ENCODE assay signal across 9 mouse cellular contexts in genomic region chr9:56686339-56687144, GRCm38 (mm10).
DNase-seq lines count a peak whose midpoint lies in the region; ATAC-seq and TF ChIP-seq lines count a peak whose summit lies in the region.
"Had no signal": no experiment of that assay in that cellular context is flagged by ENCODE, and none has a peak within 500 bp of the region (broad histone marks: within the 10 kb centered on the region; RNA-seq: fewer than 3 reads in every experiment).

No protein-coding gene starts in this region.

- peak; percentile 47 for DNase-seq in lung, postnatal 0 days (ENCODE audit: low spot score)
- no peak for DNase-seq in lung, postnatal 25 days (ENCODE audit: low spot score)
- peak; percentile 39 to 48 for DNase-seq in frontal cortex, postnatal 25 days (ENCODE audit: low spot score in 2 of 2)
- DNase-seq in kidney, postnatal 4 days = peak; percentile 26 to 54
- DNase-seq in liver, postnatal 0 days = peak; percentile 22
- peak; percentile 24 for DNase-seq in stomach, postnatal 0 days (ENCODE audit: low spot score)
- no peak for DNase-seq in cerebellum, postnatal 14 days

- peak; percentile 78 for ATAC-seq in lung, postnatal 0 days
- no peak for ATAC-seq in liver, postnatal 0 days
- ATAC-seq in stomach, postnatal 0 days (ENCODE audit: low FRiP score, low TSS enrichment) = peak; percentile 43
- no peak for ATAC-seq in megakaryocyte progenitor cell, adult 5-6 weeks (replicated peaks; ENCODE audit: poor library complexity)

- H3K4me3 ChIP-seq in lung, postnatal 0 days (ENCODE audit: low read depth, low read length) = no peak overlapping the region
- H3K4me3 ChIP-seq in liver, postnatal 0 days (ENCODE audit: low read depth, low read length) = no peak overlapping the region
- H3K4me3 ChIP-seq in stomach, postnatal 0 days (ENCODE audit: low read depth, low read length) = no peak overlapping the region
- H3K4me3 ChIP-seq: heart, adult 2 months had no signal

- H3K4me1 ChIP-seq in lung, postnatal 0 days (ENCODE audit: insufficient read depth, low read depth, low read length) = peaks cover 14% of the 10 kb centered on the region; the same call in 1 of the 2 replicates
- peaks cover 2% of the 10 kb centered on the region; the same call in 1 of the 2 replicates for H3K4me1 ChIP-seq in liver, postnatal 0 days (ENCODE audit: insufficient read depth)
- H3K4me1 ChIP-seq in stomach, postnatal 0 days (replicated peaks; ENCODE audit: control insufficient read depth, insufficient read depth) = no peaks in the 10 kb centered on the region; the same call in 1 of the 2 replicates

- no peaks in the 10 kb centered on the region for H3K9me3 ChIP-seq in lung, postnatal 0 days (ENCODE audit: low read length)
- H3K9me3 ChIP-seq in liver, postnatal 0 days (ENCODE audit: low read length) = no peaks in the 10 kb centered on the region
- no peaks in the 10 kb centered on the region for H3K9me3 ChIP-seq in stomach, postnatal 0 days (ENCODE audit: control insufficient read depth, low read length)

- H3K4me2 ChIP-seq in lung, postnatal 0 days (replicated peaks; ENCODE audit: low read depth, low read length) = no peak overlapping the region
- H3K4me2 ChIP-seq in liver, postnatal 0 days (ENCODE audit: low read depth, low read length) = no peak overlapping the region
- no peak overlapping the region; the same call in 1 of the 2 replicates for H3K4me2 ChIP-seq in stomach, postnatal 0 days (replicated peaks; ENCODE audit: low read depth)

- no peak for TF ChIP-seq EP300 in lung, postnatal 0 days (IDR thresholded peaks at IDR 0.05)
- TF ChIP-seq EP300 in liver, postnatal 0 days (IDR thresholded peaks at IDR 0.05; ENCODE audit: low read depth) = no peak
- no peak for TF ChIP-seq EP300 in stomach, postnatal 0 days (optimal IDR thresholded peaks at IDR 0.05)

- no peaks in the 10 kb centered on the region for H3K27me3 ChIP-seq in lung, postnatal 0 days (replicated peaks; ENCODE audit: insufficient read depth, low read length)
- no peaks in the 10 kb centered on the region for H3K27me3 ChIP-seq in liver, postnatal 0 days (ENCODE audit: insufficient read depth, low read length)
- no peaks in the 10 kb centered on the region for H3K27me3 ChIP-seq in stomach, postnatal 0 days (ENCODE audit: control insufficient read depth, insufficient read depth, low read length)

- H3K27ac ChIP-seq in lung, postnatal 0 days (ENCODE audit: low read length) = no peak overlapping the region
- no peak overlapping the region; the same call in 1 of the 2 replicates for H3K27ac ChIP-seq in liver, postnatal 0 days (ENCODE audit: low read depth)
- H3K27ac ChIP-seq in stomach, postnatal 0 days (replicated peaks) = no peak overlapping the region
- H3K27ac ChIP-seq: heart, adult 2 months had no signal

- no peaks in the 10 kb centered on the region for H3K36me3 ChIP-seq in lung, postnatal 0 days (ENCODE audit: insufficient read depth, low read length)
- H3K36me3 ChIP-seq in liver, postnatal 0 days (replicated peaks; ENCODE audit: insufficient read depth, low read length) = no peaks in the 10 kb centered on the region
- no peaks in the 10 kb centered on the region for H3K36me3 ChIP-seq in stomach, postnatal 0 days (ENCODE audit: control insufficient read depth, insufficient read depth, low read length)

- 33% methylated on average over 14 of the region's 14 CpGs for WGBS in lung, postnatal 0 days
- 37% methylated on average over 14 of the region's 14 CpGs for WGBS in liver, postnatal 0 days (ENCODE audit: insufficient replicate concordance)
- WGBS in stomach, postnatal 0 days = 57% methylated on average over 14 of the region's 14 CpGs

- TF ChIP-seq CTCF in lung, postnatal 0 days (IDR thresholded peaks at IDR 0.05) = no peak
- TF ChIP-seq CTCF in liver, postnatal 0 days (IDR thresholded peaks at IDR 0.05; ENCODE audit: low read depth) = no peak
- no peak for TF ChIP-seq CTCF in stomach, postnatal 0 days (IDR thresholded peaks at IDR 0.05; ENCODE audit: low read depth)

- H3K9ac ChIP-seq in lung, postnatal 0 days (replicated peaks; ENCODE audit: low read depth) = no peak overlapping the region
- no peak overlapping the region for H3K9ac ChIP-seq in liver, postnatal 0 days (replicated peaks)
- H3K9ac ChIP-seq in stomach, postnatal 0 days (ENCODE audit: low read length) = no peak overlapping the region

Comparison
In these comparisons a context has a peak if more than half of its experiments do, and no peak if none do; other contexts are left out.
1. DNase-seq: peak in lung, postnatal 0 days (single experiment), frontal cortex, postnatal 25 days (2 of 2), kidney, postnatal 4 days (2 of 2), liver, postnatal 0 days (single experiment) and stomach, postnatal 0 days (single experiment); none in lung, postnatal 25 days (single experiment) and cerebellum, postnatal 14 days (0 of 2).
2. ATAC-seq: peak in lung, postnatal 0 days (single experiment) and stomach, postnatal 0 days (single experiment); none in liver, postnatal 0 days (single experiment) and megakaryocyte progenitor cell, adult 5-6 weeks (single experiment).